ENCODE assay signal across 10 mouse cellular contexts in the genomic region with DNA sequence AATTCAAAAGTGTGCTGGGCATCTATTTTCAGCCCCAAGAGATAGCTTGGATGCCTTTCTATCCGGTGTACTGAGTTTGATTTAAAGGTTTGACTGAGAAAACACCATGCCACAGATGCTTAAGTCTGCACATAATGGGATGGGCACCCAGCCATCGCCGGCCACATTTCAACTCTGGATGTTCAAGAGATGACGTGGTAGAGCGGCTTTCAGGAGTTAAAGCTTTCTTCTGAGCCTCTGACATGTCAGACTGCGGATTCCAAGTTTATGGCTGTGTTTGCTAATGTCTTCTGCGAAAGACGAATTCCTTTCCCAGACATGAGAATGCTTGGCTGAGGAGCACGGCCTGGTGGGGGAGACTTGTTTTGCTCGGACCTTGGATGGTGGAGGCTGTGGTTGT. TPM values are rescaled to one million over a fixed set of nuclear protein-coding genes. Genes with fewer than 3 reads are reported as not detected.
DNase-seq lines count a peak whose midpoint lies in the region; ATAC-seq lines count a peak whose summit lies in the region.
"Had no signal": no experiment of that assay in that cellular context is flagged by ENCODE, and none has a peak within 500 bp of the region (broad histone marks: within the 10 kb centered on the region; RNA-seq: fewer than 3 reads in every experiment).

No protein-coding gene starts in this region.

- H3K4me3 ChIP-seq in kidney, embryonic 16.5 days (ENCODE audit: low read length), result no peak overlapping the region

- WGBS in kidney, embryonic 16.5 days, result 30% methylated on average over 10 of the region's 10 CpGs

- H3K36me3 ChIP-seq in kidney, embryonic 16.5 days (ENCODE audit: insufficient read depth, low read length), result no peaks in the 10 kb centered on the region

- DNase-seq in kidney, postnatal 25 days, result no peak
- DNase-seq in 3T3-L1 (ENCODE audit: low read depth, low spot score), result peak; percentile 92
- peak; percentile 89 for DNase-seq in Muller cell, postnatal 12 days (ENCODE audit: inconsistent ontology term)
- DNase-seq in kidney, postnatal 4 days, result peak; percentile 73 to 82
- DNase-seq in adrenal gland, adult 2 months, result no peak
- DNase-seq in cerebellum, postnatal 25 days, result no peak
- DNase-seq in cerebellum, adult 8-10 months, result no peak
- DNase-seq: cerebellum, postnatal 36 days had no signal

- H3K27me3 ChIP-seq in kidney, embryonic 16.5 days (ENCODE audit: insufficient read depth, low read length), result no peaks in the 10 kb centered on the region

- H3K27ac ChIP-seq in kidney, embryonic 16.5 days (ENCODE audit: low read length), result peak overlapping the region; percentile 55

- H3K9ac ChIP-seq in kidney, embryonic 16.5 days (replicated peaks; ENCODE audit: low read length), result no peak overlapping the region

- H3K4me2 ChIP-seq in kidney, embryonic 16.5 days (replicated peaks; ENCODE audit: low read depth, low read length), result no peak overlapping the region
- H3K4me2 ChIP-seq: liver, embryonic 11.5 days had no signal

- peaks cover 20% of the 10 kb centered on the region for H3K4me1 ChIP-seq in kidney, embryonic 16.5 days (ENCODE audit: insufficient read depth, low read length)

- no peaks in the 10 kb centered on the region for H3K9me3 ChIP-seq in kidney, embryonic 16.5 days (ENCODE audit: low read length)

- no peak for ATAC-seq in kidney, embryonic 16.5 days (ENCODE audit: low FRiP score, low TSS enrichment)

RNA-seq across cellular contexts. Expression of a gene that starts 40.2 kb away (rescaled TPM):
- polyA plus RNA-seq in kidney, embryonic 16.5 days (2015; fragmentation: Nextera tagmentation; extraction: Ambion mirVana), result 45.8 and 48.5 TPM in 2 replicates
- 10 to 100 TPM; 41.0 to 57.6 TPM for total RNA-seq in adrenal gland, adult 2 months (2021)
- 20.8 and 30.2 TPM in 2 replicates for polyA plus RNA-seq in adrenal gland, adult 2 months (2012; rRNA removed)

Comparison
In these comparisons a context has a peak if more than half of its experiments do, and no peak if none do; other contexts are left out.
1. DNase-seq: peak in 3T3-L1 (single experiment), Muller cell, postnatal 12 days (single experiment) and kidney, postnatal 4 days (2 of 2); none in kidney, postnatal 25 days (0 of 2), adrenal gland, adult 2 months (single experiment), cerebellum, postnatal 25 days (0 of 2) and cerebellum, adult 8-10 months (single experiment).